Mouse (Mus musculus): ENCODE results near the gene Eps8.

GRCm38 (mm10) chr6:137668331-137668730 lies 13.7 kb upstream of the Eps8 start:
- no peak for TF ChIP-seq CTCF (IDR thresholded peaks at IDR 0.05; ENCODE audit: extremely low read depth, insufficient read depth, insufficient read length, insufficient replicate concordance)
- TF ChIP-seq POLR2A (IDR thresholded peaks at IDR 0.05; ENCODE audit: low read depth, low read length), result no peak
